Mouse (Mus musculus) hindbrain, postnatal 0 days (tissue): ENCODE data around the gene Zfpm1. TPM values are rescaled to one million over a fixed set of nuclear protein-coding genes. Genes with fewer than 3 reads are reported as not detected.

Experiments used
- ATAC-seq: fragments of 200-750 bp; cut with Nextera tagmentation; 2 replicates; pipeline ENCODE4 v1.8.0; 2017; ENCODE audit warnings: mild to moderate bottlenecking, moderate TSS enrichment, moderate library complexity
- DNase-seq: peaks from one replicate; pipeline ENCODE4 v3.0.0-alpha.2; 2015; ENCODE audit warnings: low spot score
- H3K27ac ChIP-seq: fragments of 300-500 bp; sonication (generic); 2 replicates; pipeline ENCODE4 v1.5.1; 2014; ENCODE audit warnings: mild to moderate bottlenecking
- H3K27me3 ChIP-seq: fragments of 300-500 bp; sonication (generic); 2 replicates; pipeline ENCODE4 v1.6.1; 2014; ENCODE audit warnings: low read length, mixed read lengths; ENCODE audit not compliant: insufficient read depth
- H3K36me3 ChIP-seq: fragments of 300-500 bp; sonication (generic); 2 replicates; pipeline ENCODE4 v1.6.1; 2014; ENCODE audit warnings: low read length, mixed read lengths; ENCODE audit not compliant: insufficient read depth
- H3K4me1 ChIP-seq: fragments of 300-500 bp; sonication (generic); 2 replicates; pipeline ENCODE4 v1.6.1; 2014; ENCODE audit warnings: antibody characterized with exemption, low read length, mixed read lengths; ENCODE audit not compliant: insufficient read depth
- H3K4me2 ChIP-seq: fragments of 300-500 bp; sonication (generic); 2 replicates; pipeline ENCODE4 v1.6.1; 2014; ENCODE audit warnings: low read depth, mild to moderate bottlenecking, low read length, moderate library complexity, mixed read lengths
- H3K4me3 ChIP-seq: fragments of 300-500 bp; sonication (generic); 2 replicates; pipeline ENCODE4 v1.5.1; 2014; ENCODE audit warnings: low read length
- H3K9ac ChIP-seq: fragments of 300-500 bp; sonication (generic); replicated peaks from 2 replicates; pipeline ENCODE4 v1.6.1; 2014; ENCODE audit warnings: mild to moderate bottlenecking, low read length, moderate library complexity, mixed read lengths
- H3K9me3 ChIP-seq: fragments of 300-500 bp; sonication (generic); 2 replicates; pipeline ENCODE4 v1.6.1; 2016; ENCODE audit warnings: low read length, mixed read lengths
- CTCF ChIP-seq: IDR thresholded peaks from 2 replicates; pipeline ENCODE4 v1.5.1; 2016; ENCODE audit warnings: antibody characterized with exemption, control low read depth, low read depth
- WGBS: fragments of 180-500 bp; shearing (Covaris S2); extraction: QIAGEN DNeasy Blood & Tissue Kit; methylation state at CpG from one replicate; pipeline ENCODE4 v1.1.7; 2014; 5-methylcytosine and 5-hydroxymethylcytosine counted together
- polyA plus RNA-seq: library from polyadenylated mRNA; unstranded; fragments of >200 nt; fragmentation: Nextera tagmentation; extraction: Ambion mirVana; gene quantifications from 2 replicates; pipeline ENCODE4 v1.2.1, GENCODE M21; 2015
- total RNA-seq: library from RNA; depleted of rRNA; stranded (reverse); fragments of >200 nt; gene quantifications from 2 replicates; pipeline ENCODE4 v1.2.3, GENCODE M21; 2014

Zfpm1 gene
- total and polyA plus RNA-seq, 2 experiments from 2014 or later: 1.5 to 28.0 TPM

GRCm38 (mm10) chr8:122357202-122357601, 75.3 kb downstream of the Zfpm1 start:
- TF ChIP-seq CTCF: no peak
- Histone ChIP-seq H3K9me3 (no peaks in the 10 kb centered on the region), H3K27ac (no peak overlapping the region), H3K4me1 (peaks cover 7% of the 10 kb centered on the region; the same call in 1 of the 2 replicates), H3K36me3 (no peaks in the 10 kb centered on the region), H3K9ac (no peak overlapping the region), H3K4me2 (no peak overlapping the region), H3K4me3 (no peak overlapping the region), H3K27me3 (no peaks in the 10 kb centered on the region)
- 55% methylated on average over 11 of the region's 11 CpGs for WGBS
- ATAC-seq (no peak), DNase-seq (no peak)

DNA sequence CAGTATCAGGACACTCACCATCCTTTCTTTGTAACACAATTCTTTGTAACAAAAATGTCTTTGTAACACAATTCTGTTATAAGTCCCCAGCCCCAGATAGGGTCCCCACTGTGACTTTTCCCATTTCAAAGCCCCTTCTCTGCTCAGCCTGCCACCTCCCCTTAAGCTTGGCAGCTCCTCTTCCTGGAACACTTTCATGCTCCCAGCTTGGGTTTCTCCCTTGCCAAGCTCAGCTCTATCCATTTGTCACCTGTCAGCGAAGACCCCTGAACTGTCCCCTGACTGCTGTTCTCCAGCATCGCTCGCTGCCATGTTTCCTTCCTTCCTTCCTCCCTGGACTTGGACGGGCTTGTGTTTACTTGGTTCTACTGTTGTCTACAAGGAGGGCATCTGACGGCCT, 75.7 kb downstream of the Zfpm1 start:
- Histone ChIP-seq H3K4me2 (no peak overlapping the region), H3K36me3 (no peaks in the 10 kb centered on the region), H3K9me3 (no peaks in the 10 kb centered on the region), H3K27ac (no peak overlapping the region), H3K27me3 (no peaks in the 10 kb centered on the region), H3K9ac (no peak overlapping the region), H3K4me3 (no peak overlapping the region), H3K4me1 (peaks cover 7% of the 10 kb centered on the region; the same call in 1 of the 2 replicates)
- no peak for TF ChIP-seq CTCF
- 65% methylated on average over 5 of the region's 5 CpGs for WGBS
- no peak for ATAC-seq
- DNase-seq: no peak

GRCm38 (mm10) chr8:122359111-122359775, 77.3 kb downstream of the Zfpm1 start:
- no peaks in the 10 kb centered on the region for H3K27me3 ChIP-seq
- no peak overlapping the region for H3K4me2 ChIP-seq
- H3K4me1 ChIP-seq: peaks cover 7% of the 10 kb centered on the region; the same call in 1 of the 2 replicates
- ATAC-seq (no peak), DNase-seq (no peak)
- 72% methylated on average over 15 of the region's 15 CpGs for WGBS
- no peak overlapping the region for H3K27ac ChIP-seq
- no peaks in the 10 kb centered on the region for H3K9me3 ChIP-seq
- H3K36me3 ChIP-seq: no peaks in the 10 kb centered on the region
- H3K9ac ChIP-seq: no peak overlapping the region
- no peak overlapping the region for H3K4me3 ChIP-seq
- no peak for TF ChIP-seq CTCF

- no peaks in the 10 kb centered on the region for H3K36me3 ChIP-seq
- TF ChIP-seq CTCF: no peak
- 76% methylated on average over 7 of the region's 7 CpGs for WGBS
- H3K4me2 ChIP-seq: no peak within 1 kb of the TSS
- H3K27ac ChIP-seq: no peak within 1 kb of the TSS
- no peaks in the 10 kb centered on the region for H3K9me3 ChIP-seq
- H3K27me3 ChIP-seq: no peaks in the 10 kb centered on the region
- no peak for ATAC-seq
- DNase-seq: no peak
- peaks cover 7% of the 10 kb centered on the region; the same call in 1 of the 2 replicates for H3K4me1 ChIP-seq
- no peak within 1 kb of the TSS for H3K4me3 ChIP-seq
- no peak within 1 kb of the TSS for H3K9ac ChIP-seq
Observed at GRCm38 (mm10) chr8:122360696-122361416, 78.9 kb downstream of the Zfpm1 start, which contains the start of gene Trhr2. Gene Trhr2 (minus strand): TSS chr8:122360746.

DNA sequence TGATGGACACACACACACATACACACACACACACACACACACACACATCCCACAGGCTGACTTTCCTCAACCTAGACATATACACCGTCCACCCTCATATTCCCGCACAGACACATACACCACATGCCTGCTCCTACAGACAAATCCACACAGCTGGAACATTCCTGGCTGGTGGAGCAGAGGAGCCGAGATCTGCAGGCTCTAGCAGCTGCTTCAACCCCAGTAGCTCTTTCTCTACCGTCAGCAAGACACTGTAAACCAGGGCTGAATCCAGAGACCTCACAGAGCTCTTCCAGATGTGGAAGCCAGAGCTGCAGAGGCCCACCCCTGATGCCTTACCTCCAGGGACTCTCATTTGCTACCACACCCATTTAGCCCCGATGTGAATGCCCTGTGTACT, 80.3 kb downstream of the Zfpm1 start:
- 43% methylated on average over 5 of the region's 5 CpGs for WGBS
- ATAC-seq: no peak
- Histone ChIP-seq H3K9ac (no peak overlapping the region), H3K36me3 (no peaks in the 10 kb centered on the region), H3K4me1 (peaks cover 5% of the 10 kb centered on the region; the same call in 1 of the 2 replicates), H3K4me3 (no peak overlapping the region), H3K27me3 (no peaks in the 10 kb centered on the region), H3K4me2 (no peak overlapping the region), H3K9me3 (no peaks in the 10 kb centered on the region), H3K27ac (no peak overlapping the region)
- TF ChIP-seq CTCF: no peak
- DNase-seq: no peak

DNA sequence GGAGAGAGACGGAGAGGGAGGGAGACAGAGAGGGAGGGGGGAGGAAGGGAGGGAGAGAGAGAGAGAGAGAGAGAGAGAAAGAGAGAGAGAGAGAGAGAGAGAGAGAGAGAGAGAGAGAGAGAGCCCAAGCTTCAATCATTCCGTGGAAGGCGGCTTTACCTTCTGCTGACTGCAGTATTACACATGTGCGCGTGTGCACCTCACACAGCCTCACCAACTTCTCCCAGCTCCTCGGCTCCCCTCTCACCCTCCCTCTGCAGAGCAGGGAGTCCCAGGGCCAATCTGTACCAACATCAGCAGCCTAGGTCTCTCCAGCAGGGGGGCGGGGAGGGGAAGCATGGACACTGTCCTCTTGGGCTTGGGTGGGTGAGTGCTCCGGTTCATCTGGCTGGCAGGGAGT, 81.0 kb downstream of the Zfpm1 start:
- TF ChIP-seq CTCF: no peak
- Histone ChIP-seq H3K4me1 (no peaks in the 10 kb centered on the region), H3K27ac (no peak overlapping the region), H3K4me3 (no peak overlapping the region), H3K27me3 (no peaks in the 10 kb centered on the region), H3K4me2 (no peak overlapping the region), H3K9ac (no peak overlapping the region), H3K36me3 (no peaks in the 10 kb centered on the region), H3K9me3 (no peaks in the 10 kb centered on the region)
- no peak for DNase-seq
- ATAC-seq: 0 out of 2 replicates have a peak, but pooled peaks have one; percentile 31
- 39% methylated on average over 8 of the region's 8 CpGs for WGBS

GRCm38 (mm10) chr8:122368494-122368893, 86.6 kb downstream of the Zfpm1 start:
- Histone ChIP-seq H3K9ac (no peak overlapping the region), H3K4me3 (no peak overlapping the region), H3K27me3 (no peaks in the 10 kb centered on the region), H3K36me3 (no peaks in the 10 kb centered on the region), H3K27ac (no peak overlapping the region), H3K4me2 (no peak overlapping the region), H3K9me3 (no peaks in the 10 kb centered on the region), H3K4me1 (no peaks in the 10 kb centered on the region)
- DNase-seq: no peak
- 78% methylated on average over 10 of the region's 10 CpGs for WGBS
- ATAC-seq: no peak
- TF ChIP-seq CTCF: no peak
